Mouse (Mus musculus) right cerebral cortex, postnatal 25 days (tissue): ENCODE measurements around the gene Ehd1.
"Not testable (repeated sequence)": the region's sequence is repeated elsewhere in the genome, so short reads cannot be mapped to it uniquely, and the experiment has no call there.

ENCODE experiments used
- DNase-seq: peaks from one replicate; pipeline ENCODE4 v3.0.0; 2022

Ehd1 gene

GRCm38 (mm10) chr19:6281122-6282020, 4.8 kb downstream of the Ehd1 start:
- no peak for DNase-seq

- no peak for DNase-seq
Measured at GRCm38 (mm10) chr19:6283001-6283400, 6.5 kb downstream of the Ehd1 start.

- no peak for DNase-seq
Measured at GRCm38 (mm10) chr19:6284502-6284901, 8.0 kb downstream of the Ehd1 start.

- no peak for DNase-seq
Measured at GRCm38 (mm10) chr19:6285226-6285625, 8.7 kb downstream of the Ehd1 start.

GRCm38 (mm10) chr19:6285632-6286433, 9.3 kb downstream of the Ehd1 start:
- DNase-seq: no peak

- DNase-seq: no peak
Measured at GRCm38 (mm10) chr19:6286434-6287401, 10.2 kb downstream of the Ehd1 start.

GRCm38 (mm10) chr19:6288236-6288894, 11.8 kb downstream of the Ehd1 start:
- DNase-seq: no peak

- DNase-seq: no peak
Measured at GRCm38 (mm10) chr19:6289696-6290238, 13.2 kb downstream of the Ehd1 start.

GRCm38 (mm10) chr19:6290720-6291116, 14.2 kb downstream of the Ehd1 start:
- DNase-seq: not testable (repeated sequence)

GRCm38 (mm10) chr19:6291117-6291781, 14.7 kb downstream of the Ehd1 start:
- DNase-seq: no peak

- no peak for DNase-seq
Measured at GRCm38 (mm10) chr19:6292262-6292661, 15.7 kb downstream of the Ehd1 start.

GRCm38 (mm10) chr19:6294301-6294700, 17.8 kb downstream of the Ehd1 start:
- DNase-seq: no peak

- no peak for DNase-seq
Measured at GRCm38 (mm10) chr19:6296551-6297210, 20.2 kb downstream of the Ehd1 start.

GRCm38 (mm10) chr19:6297641-6298040, 21.1 kb downstream of the Ehd1 start:
- DNase-seq: no peak

- DNase-seq: no peak
Measured at GRCm38 (mm10) chr19:6299003-6299402, 22.5 kb downstream of the Ehd1 start.

- no peak for DNase-seq
Measured at GRCm38 (mm10) chr19:6299450-6300267, 23.1 kb downstream of the Ehd1 start.

GRCm38 (mm10) chr19:6300402-6300841, 23.9 kb downstream of the Ehd1 start:
- no peak for DNase-seq

GRCm38 (mm10) chr19:6302114-6302513, 25.6 kb downstream of the Ehd1 start:
- DNase-seq: no peak

GRCm38 (mm10) chr19:6302522-6302921, 26.0 kb downstream of the Ehd1 start:
- DNase-seq: peak; percentile 42

GRCm38 (mm10) chr19:6303831-6304230, 27.3 kb downstream of the Ehd1 start:
- DNase-seq: no peak
